Mouse (Mus musculus) cerebellum, adult 9-11 months (tissue): ENCODE measurements around the gene Gusb.
"Not testable (repeated sequence)": the region's sequence is repeated elsewhere in the genome, so short reads cannot be mapped to it uniquely, and the experiment has no call there.

Experiments used
- DNase-seq: peaks from one replicate; pipeline ENCODE4 v3.0.0; 2022

The Gusb gene

DNA sequence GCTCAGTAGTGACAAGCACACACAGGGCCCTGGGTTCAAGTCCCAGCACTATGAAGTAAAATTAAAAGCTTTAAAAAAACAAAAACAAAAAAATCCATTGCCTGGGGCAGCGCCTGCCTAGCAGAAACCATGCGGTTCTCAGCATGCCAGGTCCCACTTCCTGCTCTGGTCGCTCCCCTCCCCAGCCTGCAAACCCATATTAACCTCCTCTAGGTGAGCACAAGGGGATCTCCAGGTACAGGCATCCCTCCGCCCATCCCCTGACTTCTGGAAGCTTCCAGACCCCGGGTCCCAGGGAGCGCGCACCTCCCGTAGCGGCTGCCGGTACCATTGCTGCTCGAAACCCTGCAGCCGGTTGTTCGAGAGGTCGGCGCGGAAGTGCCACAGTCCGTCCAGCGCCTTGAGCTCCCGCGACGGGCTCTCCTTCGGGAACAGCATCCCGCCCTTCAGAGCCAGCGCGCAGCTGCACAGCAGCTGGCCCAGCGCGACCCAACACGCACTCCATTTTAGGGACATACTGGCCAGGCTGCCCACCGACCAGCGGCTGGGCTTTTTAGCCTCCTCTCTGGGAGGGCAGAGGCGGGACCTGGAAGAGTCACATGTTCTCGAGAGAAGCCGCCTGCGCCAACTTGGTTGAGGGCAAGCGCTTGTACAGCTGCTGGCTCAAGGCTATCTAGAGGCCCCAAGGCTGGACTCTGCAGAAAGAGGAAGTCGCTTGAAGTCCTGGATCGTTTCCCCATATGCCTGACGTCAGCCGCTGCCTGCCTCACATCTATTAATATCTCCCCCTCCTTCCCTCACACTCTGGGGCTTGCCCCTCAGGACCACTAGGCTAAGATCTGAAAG, at the start of gene Gusb:
Gusb (minus strand) TSS at position 749 of the 846 bp plus-strand sequence.
- DNase-seq: peak; percentile 69

DNA sequence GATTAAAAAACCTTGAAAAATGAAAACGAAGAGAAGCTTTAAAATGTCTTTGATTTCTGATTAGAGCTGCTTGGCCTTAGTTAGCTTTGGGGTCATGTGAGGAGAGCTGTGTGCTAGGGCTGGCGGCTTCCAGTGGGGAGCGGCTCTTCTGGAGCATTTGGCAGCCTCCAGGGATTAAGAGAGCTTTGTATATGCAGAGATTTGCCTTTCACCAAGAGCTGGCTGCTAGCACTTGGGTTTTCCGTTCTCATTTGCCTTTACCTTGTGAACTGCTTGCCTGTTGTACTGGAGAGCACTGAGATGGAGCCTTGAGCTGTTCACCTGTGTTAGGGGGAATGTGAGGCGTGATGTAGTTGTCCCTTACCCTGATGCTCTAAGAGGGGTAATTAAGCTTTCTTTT, 49.7 kb upstream of the Gusb start:
- no peak for DNase-seq

DNA sequence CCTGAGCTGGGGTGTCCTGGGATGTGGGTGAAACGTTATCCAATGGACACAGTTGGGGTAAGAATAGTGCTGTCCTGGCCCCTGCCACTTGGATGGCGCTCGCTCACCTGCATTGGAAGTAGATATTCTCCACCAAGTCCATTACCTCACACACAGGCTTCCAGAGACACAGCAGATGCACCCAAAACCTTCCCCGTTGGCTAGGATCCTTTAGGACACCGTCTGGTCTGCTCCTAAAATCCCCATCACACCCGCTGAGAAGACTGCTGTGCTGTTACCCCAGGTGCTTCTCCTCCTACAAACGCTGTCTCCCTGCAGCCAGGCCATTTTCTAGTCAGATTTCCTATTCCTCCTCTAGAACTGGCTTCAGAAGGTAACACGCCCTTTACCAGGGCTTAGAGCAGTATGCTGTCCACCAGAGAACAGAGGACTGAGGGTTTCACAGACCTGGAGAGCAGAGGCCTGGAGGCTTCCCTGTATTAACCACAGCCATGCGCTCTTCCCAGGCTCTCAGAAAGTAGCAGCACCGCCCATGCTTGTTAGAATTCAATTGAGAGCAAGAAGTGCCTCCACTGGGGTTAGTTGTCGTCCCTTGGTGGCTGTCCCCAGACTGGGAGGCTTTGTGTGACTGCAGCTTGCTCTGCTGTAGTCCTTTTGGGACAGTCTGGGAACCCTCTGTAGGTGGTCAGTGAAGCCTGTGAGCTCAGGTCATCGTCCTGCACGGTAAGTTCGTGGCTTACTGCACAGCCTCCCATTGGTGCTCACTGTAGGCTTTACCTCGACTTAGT, 48.4 kb upstream of the Gusb start:
- peak; percentile 59 for DNase-seq

DNA sequence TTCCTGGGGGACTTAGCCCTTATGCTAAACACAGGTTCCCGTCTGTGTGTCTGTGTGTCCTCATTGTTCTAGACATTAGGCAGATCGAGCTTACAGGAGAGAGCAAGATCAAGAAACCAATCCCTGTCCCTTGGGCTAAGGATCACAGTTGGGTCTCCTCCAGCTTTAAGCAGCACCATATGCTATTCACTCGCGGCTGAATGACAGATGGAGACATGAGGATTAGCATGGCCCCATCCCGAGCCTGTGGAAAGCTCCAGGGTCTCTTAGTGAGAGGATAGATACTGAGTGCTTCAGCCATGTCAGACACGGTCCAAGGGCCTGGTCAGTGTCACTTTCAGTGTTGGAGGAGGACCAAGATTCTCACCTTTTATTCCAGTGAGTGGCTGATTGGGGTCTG, 47.6 kb upstream of the Gusb start:
- peak; percentile 94 for DNase-seq

DNA sequence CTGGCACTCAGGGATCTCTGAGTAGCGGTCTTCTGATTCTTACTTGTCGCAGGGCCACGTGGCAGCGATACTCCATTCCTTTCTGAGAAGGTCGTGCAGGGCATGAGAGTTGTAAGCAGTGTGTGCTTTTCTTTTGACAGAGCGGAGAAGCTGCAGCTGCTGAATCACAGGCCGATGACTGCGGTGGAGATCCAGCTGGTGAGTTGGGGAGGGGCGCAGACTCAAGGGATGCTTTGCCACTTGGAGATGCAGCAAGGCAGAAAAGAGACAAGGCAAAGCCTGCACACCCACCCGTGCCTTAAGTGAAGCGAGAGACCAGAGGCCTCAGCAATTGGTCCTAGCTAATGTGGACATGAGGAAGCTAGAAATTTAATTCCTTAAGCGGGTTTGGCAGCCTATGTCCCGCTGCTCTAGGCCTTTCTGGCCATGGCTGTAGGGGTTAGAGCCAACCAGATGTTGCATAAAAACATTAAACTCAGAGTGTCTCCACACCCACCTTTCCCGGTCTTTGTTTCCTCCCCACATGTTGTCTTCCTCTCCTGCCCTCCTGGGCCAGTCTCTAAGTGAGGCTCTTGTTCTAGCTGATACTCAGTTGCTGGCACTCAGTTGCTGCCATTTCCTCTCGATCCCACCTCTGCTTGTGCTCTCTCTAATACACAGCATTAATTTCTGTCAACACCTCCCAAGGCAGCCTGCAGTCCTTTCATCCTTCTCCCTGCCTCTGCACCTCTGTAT, 46.1 kb upstream of the Gusb start:
- no peak for DNase-seq

DNA sequence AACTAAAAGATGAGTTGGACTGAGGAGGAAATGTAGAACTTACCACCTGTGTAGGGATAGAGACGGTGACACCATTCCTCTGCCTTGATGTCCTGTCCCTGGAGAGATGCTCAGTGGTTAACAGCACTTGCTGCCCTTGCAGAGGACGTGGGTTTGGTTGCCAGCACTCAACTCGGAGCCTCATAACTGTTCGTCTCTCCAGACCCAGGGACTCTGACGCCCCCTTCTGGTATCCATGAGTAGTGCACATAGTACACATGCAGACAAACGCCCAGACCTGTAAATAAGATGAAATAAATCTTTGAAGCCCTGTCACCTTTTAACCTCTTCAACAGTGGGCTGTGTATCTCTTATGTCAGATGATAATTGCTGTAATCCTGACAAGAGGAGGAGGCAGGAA, 44.2 kb upstream of the Gusb start:
- no peak for DNase-seq

DNA sequence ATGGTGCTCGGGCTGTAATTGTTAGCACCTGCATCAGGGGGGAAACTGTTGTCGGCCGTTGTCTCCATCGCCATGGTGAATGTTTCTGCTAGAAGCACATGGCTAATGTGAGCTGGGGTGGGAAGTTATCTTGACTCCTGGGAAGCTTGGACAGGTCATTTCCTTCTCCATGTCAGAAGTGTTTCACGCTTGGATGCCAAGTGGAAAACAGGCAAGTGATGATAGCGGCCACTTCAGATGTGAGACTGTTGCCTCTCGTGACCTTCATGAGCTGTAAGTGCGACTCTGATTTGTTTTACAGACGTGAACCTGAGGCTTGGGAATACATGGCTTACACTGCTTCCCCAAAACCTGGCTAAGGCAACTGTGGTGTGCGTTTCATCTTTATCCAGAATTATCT, 43.7 kb upstream of the Gusb start:
- no peak for DNase-seq

DNA sequence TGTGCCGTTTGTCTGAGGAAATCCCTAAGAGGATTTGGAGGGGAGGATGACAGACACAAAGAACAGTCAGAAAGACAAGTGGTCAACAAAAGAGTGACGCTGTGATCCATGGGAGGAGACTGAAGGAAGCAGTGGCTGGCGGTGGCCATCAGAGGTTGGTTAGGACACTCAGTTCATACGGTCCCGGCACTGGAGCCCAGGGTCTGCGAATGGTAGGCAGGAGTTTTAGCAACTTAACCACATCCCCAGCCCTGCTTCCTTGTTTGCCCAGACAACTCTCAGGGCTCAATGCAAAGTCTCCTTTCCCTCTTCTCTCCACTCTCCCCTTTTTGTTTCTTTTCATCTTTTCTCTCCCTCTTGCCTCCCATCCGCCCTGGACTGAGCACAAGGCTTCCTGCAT, 43.3 kb upstream of the Gusb start:
- no peak for DNase-seq

DNA sequence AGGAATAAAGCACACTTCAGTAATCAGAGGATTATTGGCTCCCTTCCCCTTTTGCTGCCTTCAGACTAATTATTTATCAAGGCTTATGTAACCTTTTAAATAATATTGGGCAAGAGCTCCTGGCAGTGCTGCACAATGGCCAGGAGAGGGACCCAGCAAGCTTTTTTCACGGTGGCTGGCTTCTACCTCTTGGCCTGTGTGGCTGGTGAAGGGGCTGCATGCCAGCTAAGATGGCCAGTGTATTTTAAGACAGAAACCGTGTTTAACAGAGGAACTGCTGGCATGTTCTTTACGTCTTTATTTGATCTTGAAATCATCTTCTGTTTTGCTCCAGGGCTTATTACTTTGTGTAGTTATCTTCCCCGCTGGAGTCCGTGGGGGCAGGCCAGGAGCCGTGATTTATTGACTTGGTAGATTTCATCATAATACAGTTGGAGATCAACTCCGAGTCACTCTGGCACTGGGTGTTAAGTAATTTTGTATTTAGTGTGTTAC, 41.4 kb upstream of the Gusb start:
- DNase-seq: peak; percentile 89

DNA sequence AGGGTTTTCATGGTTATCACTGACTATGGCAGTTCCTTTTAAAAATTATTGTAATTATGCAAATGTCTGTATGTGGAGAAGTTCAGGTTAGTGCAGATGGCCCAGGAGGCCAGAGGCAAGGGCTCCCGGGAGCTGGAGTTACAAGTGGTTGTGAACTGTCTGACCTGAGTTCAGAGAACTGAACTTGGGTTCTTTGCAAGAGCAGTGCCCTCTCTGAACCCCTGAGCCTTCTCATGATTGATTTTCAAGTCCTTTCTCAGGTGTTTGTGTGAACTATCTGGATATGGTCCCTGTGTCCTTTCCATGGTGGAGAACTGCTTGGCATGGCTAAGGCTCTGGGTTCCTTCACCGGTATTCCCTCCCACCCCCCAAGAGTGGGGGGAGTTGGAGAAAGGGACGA, 40.9 kb upstream of the Gusb start:
- DNase-seq: no peak

DNA sequence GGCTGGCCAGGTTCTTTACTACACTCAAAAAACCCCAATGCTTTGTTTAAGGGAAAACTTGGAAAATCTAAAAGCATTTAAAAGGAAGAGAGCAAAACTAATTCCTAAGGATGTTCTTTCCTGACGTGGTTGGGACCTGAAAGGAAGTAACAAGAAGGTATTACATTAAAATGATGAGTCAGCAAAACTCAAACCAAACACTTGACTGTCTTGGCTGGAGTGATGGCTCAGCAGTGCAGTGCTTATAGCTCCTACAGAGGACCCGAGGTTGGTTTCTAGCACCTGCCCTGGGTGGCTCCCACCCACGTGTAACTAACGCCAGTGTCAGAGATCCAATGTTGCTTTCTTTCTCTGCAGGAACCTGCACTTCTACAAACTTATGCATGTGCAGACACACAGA, 38.4 kb upstream of the Gusb start:
- no peak for DNase-seq

DNA sequence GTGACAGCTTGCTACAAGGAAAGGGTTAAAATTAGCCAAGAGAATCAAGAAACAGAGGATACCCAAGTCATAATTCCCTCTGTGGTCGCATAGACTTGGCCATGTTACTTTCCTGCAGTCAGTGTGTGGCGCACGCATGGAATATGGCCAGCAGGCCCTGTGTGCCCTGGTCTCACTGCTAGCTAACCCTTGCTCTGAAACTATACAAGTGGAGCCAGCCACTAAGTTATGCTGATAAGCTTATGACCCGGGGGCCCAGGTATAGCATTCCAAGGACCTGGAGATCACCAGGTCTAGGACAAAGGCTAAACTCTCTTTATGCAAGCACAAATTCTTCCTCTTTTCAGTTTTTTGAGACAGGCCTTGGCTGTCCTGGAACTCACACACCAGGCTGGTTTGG, 37.9 kb upstream of the Gusb start:
- no peak for DNase-seq

DNA sequence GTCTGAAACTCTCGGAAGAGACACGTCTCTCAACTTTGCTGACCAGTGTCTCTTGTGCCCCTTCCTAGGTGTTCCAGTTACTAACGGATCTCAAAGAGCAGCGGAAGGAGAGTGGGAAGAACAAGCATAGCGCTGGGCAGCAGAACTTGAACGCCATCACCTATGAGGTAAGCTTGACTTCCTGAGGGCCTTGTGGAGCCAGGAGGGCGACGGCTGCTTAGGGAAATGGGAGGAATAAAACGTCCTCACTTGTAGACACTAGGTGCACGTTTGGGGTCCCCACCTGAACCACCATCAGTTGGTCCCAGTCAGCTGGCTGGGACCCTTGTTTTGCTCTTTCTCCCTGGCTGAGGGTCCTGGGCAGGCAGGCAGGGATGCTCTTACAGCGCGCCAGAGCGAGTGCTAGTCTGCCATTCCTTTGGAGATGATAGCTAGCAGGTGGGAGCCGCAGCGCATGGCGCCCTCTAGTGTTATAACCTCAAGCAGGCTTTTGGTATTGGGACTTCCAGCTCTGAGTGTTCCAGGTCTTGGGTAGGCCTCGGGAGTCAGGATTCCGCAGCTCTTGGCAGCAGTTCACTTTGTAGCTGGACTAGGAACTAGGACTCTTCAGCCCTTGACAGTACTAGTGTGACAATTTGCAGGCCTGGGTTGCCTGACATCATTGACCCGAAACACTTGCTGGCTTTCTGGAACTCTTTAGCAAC, 35.1 kb upstream of the Gusb start:
- peak; percentile 64 for DNase-seq

DNA sequence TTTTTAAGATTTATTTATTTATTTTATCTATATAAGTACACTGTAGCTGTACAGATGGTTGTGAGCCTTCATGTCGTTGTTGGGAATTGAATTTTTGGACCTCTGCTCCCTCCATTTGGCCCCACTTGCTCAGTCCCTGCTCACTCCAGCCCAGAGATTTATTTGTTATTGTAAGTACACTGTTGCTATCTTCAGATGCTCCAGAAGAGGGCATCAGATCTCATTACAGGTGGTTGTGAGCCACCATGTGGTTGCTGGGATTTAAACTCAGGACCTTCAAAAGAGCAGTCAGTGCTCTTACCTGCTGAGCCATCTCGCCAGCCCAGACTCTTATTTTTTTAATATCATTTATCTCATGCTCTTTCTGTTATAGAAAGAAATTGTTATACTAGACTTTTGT, 33.5 kb upstream of the Gusb start:
- not testable (repeated sequence) for DNase-seq

DNA sequence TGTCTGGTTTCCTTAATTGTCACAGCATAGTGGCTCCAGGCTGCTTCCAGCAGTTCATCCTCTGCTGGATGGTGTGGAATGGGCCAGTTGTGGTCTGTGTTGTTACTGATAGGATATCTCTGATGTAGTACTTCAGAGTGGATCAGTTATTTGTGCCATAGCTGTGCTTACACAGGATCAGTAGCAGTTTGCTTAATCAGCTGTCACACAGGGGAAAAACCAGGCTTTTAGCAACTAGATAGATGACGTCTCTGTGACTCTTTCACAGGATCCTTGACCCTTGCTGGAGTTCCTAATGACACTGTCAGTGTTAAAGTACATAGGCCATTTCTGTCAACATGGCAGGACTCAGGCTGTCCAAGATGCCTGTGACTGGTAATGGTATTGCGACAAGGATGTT, 31.0 kb upstream of the Gusb start:
- no peak for DNase-seq

DNA sequence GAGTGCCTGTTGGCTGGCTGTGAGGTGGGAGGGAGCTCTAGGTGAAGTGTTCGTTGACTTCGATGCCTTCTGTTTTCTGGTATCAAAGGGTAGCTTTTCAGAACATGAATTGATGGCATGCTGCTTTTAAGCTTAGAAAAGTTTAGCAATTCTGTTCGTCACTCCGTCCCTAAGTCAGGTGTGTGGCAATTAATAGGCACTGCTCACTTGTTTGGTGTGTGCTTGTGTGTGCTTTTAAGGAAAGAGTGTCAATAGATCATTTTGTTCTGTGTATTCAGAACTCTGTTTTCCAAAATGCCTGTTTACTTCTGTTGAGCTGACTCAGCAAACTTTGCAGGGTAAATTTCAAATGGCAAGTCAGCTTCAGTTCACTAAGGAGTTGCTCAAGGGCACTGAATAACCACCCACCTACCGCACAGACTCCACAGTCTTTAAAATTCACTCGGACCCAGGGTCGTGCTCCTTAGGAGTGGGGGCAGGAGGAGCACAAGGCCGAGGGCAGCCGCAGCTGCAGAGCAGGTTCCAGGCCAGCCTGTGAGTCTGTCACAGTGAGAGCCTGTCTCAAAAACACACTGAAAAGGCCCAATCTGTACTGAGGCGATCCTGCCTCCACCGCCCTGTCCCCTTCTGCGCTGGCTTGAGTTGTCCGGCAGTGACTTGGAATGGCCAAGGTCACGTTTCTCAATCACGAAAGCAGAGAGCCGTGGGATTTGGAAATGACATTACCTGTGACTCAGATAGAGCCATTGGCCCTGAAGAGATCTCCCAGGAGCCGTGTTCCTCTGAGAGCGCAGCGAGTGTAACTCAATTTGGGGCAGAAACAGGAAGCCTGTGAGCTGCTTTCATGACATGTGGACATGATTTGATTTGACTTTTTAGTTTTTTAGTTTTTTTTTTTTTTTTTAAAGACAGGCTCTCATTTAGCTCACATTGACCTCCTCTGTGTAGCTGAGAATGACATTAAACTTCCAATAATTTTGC, 28.9 kb upstream of the Gusb start:
- no peak for DNase-seq

DNA sequence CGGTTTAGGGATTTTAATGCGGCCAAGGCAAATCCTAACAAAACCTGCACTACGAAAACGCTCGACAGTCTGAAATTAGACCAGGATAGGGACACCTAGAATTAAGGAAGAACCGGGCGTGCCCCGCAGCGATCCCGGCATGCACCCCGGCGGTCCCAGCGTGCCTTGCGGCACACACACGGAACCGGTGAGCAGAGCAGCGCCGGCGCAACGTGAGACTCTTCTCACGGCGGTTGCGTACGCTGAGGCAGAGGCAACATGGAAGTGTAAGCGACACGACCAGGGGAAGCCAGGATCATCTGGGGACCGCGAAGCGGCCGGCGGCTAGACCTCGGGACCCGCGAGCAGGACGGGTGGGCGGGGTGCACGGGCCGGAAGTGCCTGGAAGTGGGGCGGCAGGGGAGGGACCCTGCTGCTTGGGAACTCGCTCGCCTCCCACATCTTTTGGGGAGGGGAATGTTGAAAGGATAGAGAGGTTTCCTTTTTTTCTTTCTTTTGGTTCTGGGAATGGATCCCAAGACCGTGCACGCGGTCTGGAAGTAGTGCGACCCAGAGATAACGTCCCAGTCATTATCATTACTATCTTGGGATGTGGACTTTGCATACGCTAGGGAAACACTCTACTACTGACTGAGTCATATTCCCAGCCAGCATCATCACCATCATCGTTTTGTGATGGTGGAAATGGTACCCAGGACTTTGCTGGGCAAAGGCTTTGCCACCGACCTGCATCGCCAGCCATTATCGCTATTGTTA, 26.5 kb upstream of the Gusb start, which contains the start of the genes Asl and Crcp:
Asl (minus strand) TSS at position 106 of the 756 bp plus-strand sequence.
Crcp (plus strand) TSS at position 149 of the 756 bp plus-strand sequence.
- peak; percentile 85 for DNase-seq

DNA sequence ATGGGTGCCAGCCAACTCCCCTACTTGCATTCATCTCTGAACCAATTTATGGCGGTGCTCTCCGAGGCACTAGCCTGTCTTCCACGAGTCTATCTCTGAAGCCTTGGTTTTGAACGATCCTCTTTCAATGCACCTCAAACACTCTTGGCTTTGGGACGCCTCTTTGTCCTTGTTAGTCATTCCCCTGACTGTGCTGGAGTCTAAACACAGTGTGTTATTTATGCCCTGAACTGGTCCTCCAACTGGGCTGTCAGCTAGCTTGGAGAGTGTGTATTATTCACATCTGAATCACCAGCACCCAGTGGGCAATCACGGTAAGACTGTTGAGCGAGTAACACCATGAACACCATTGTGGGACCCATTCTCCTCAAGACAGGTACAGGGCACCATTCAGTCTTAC, 24.8 kb upstream of the Gusb start:
- no peak for DNase-seq

DNA sequence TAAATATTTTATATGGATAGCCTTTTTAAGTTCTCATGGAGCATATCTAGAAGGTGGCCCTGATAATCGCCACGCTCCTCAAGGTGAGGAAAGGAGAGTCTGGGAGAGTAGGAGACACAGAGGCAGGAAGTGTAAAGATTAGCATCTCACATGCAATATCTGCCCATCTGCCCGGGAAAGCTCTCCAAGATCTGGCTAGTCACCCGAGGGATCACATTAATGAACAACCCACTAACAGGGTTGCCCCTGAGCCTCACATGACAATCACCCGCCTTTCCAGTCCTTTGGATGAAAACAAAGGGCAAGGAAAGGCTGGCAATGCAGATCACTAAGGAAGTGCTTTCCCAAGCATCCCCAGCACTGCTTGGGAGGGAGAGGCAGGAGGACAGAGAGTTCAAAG, 24.3 kb upstream of the Gusb start:
- no peak for DNase-seq

DNA sequence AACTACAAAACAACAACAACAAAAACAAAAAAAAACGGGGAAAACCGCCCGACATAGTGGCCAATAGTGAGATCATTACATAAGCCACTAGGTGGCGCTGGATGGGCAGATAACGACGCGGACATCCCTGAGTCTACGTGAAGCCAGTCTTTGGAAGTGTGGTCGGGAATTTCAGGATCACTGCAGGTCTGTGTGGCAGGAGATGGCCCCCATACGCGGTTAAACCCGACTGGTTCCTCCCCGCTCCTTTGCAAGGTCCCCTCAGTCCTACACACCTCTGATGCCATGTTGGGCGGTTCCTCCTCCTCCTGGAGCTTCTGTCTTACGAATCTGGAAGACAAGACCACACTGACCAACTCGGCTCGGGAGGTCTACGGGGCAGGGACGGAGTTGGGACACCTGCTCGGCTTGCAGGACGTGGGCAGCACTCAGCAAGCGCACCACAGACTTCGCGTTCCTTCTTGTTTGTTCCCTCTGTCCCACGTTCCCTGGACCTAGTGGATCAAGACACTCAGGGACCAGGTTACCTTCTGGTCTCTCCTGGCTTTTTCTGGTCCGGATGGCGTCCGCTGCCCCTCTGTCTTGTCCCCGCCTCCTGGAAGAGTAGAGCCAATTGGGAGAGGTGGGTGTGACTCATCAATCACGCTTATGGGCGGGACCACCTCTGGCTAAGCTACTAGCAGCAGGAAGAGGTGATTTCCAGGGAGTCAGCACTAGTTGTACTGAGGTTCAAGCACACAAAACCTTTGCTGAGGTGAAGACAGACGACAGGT, 21.1 kb upstream of the Gusb start:
- DNase-seq: peak; percentile 80
